Mouse (Mus musculus): ENCODE measurements at regions not wholly inside any gene's neighbourhood (a gene's known extent, or its start where the extent isn't known, plus 50 kb on each side); places are given as distances from the start of the nearest gene placed in this dataset.

GRCm38 (mm10) chr2:107941374-107941773 lies 650.9 kb downstream of the Kcna4 start:
- TF ChIP-seq CTCF (IDR thresholded peaks at IDR 0.05; ENCODE audit: low read depth) (no peak), EP300 (IDR thresholded peaks at IDR 0.05; ENCODE audit: low read depth) (no peak)

Data from heart, postnatal 0 days (tissue).